Mouse (Mus musculus) midbrain, postnatal 0 days (tissue): ENCODE results near the gene Lrrc32. TPM values are rescaled to one million over a fixed set of nuclear protein-coding genes. Genes with fewer than 3 reads are reported as not detected.

Experiments used
- ATAC-seq: fragments of 200-750 bp; cut with Nextera tagmentation; 2 replicates; pipeline ENCODE4 v1.8.0; 2017; ENCODE audit warnings: moderate number of reproducible peaks, mild to moderate bottlenecking, moderate TSS enrichment, moderate library complexity; ENCODE audit not compliant: low FRiP score
- DNase-seq: peaks from one replicate; pipeline ENCODE4 v3.0.0-alpha.2; 2015; ENCODE audit warnings: low spot score
- H3K27ac ChIP-seq: fragments of 300-500 bp; sonication (generic); 2 replicates; pipeline ENCODE4 v1.5.1; 2014; ENCODE audit warnings: low read depth, mild to moderate bottlenecking, low read length, mixed read lengths
- H3K27me3 ChIP-seq: fragments of 300-500 bp; sonication (generic); 2 replicates; pipeline ENCODE4 v1.6.1; 2014; ENCODE audit warnings: low read length, control low read depth, mixed read lengths; ENCODE audit not compliant: insufficient read depth
- H3K36me3 ChIP-seq: fragments of 300-500 bp; sonication (generic); 2 replicates; pipeline ENCODE4 v1.6.1; 2014; ENCODE audit warnings: low read length, control low read depth, mixed read lengths; ENCODE audit not compliant: insufficient read depth
- H3K4me1 ChIP-seq: fragments of 300-500 bp; sonication (generic); 2 replicates; pipeline ENCODE4 v1.6.1; 2014; ENCODE audit warnings: mild to moderate bottlenecking, control low read depth, antibody characterized with exemption, low read length, mixed read lengths; ENCODE audit not compliant: insufficient read depth
- H3K4me2 ChIP-seq: fragments of 300-500 bp; sonication (generic); 2 replicates; pipeline ENCODE4 v1.6.1; 2014; ENCODE audit warnings: low read depth, mild to moderate bottlenecking, low read length, mixed read lengths; ENCODE audit not compliant: poor library complexity, severe bottlenecking
- H3K4me3 ChIP-seq: fragments of 300-500 bp; sonication (generic); 2 replicates; pipeline ENCODE4 v1.5.1; 2014; ENCODE audit warnings: low read depth, mild to moderate bottlenecking, low read length, moderate library complexity
- H3K9ac ChIP-seq: fragments of 300-500 bp; sonication (generic); replicated peaks from 2 replicates; pipeline ENCODE4 v1.6.1; 2014; ENCODE audit warnings: mild to moderate bottlenecking, low read length, moderate library complexity, mixed read lengths; ENCODE audit not compliant: poor library complexity, severe bottlenecking
- H3K9me3 ChIP-seq: fragments of 300-500 bp; sonication (generic); 2 replicates; pipeline ENCODE4 v1.6.1; 2016; ENCODE audit warnings: low read length, control low read depth
- CTCF ChIP-seq: IDR thresholded peaks from 2 replicates; pipeline ENCODE4 v1.5.1; 2016; ENCODE audit warnings: antibody characterized with exemption, mild to moderate bottlenecking
- WGBS: fragments of 180-500 bp; shearing (Covaris S2); extraction: QIAGEN DNeasy Blood & Tissue Kit; methylation state at CpG from one replicate; pipeline ENCODE4 v1.1.7; 2014; 5-methylcytosine and 5-hydroxymethylcytosine counted together
- polyA plus RNA-seq: library from polyadenylated mRNA; unstranded; fragments of >200 nt; fragmentation: Nextera tagmentation; extraction: Ambion mirVana; gene quantifications from 2 replicates; pipeline ENCODE4 v1.2.1, GENCODE M21; 2015
- total RNA-seq: library from RNA; depleted of rRNA; stranded (reverse); fragments of >200 nt; gene quantifications from 2 replicates; pipeline ENCODE4 v1.2.3, GENCODE M21; 2014

The Lrrc32 gene
- total and polyA plus RNA-seq, 2 experiments from 2014 or later: 5.2 to 7.6 TPM

DNA sequence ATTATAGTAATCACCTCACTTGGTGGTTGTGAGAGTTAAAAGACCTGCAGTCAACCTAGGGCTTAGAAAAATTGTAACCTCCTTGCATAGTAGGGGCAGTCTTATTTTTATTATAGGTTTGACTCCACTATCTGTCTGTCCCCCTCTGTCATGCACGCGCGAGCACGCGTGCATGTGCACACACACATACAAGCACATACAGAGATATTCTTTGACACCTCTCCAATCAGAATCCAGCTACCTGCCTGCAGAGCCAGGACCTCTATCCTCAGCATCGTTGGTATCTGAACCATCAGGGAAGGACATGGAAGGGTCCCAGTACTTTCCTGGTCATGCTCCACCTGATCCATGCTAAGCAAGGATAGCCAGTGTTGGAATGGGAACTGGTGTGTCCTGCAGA lies 1.8 kb downstream of the Lrrc32 start:
- H3K27me3 ChIP-seq: no peaks in the 10 kb centered on the region
- no peaks in the 10 kb centered on the region for H3K9me3 ChIP-seq
- H3K4me3 ChIP-seq: no peak overlapping the region
- no peak for ATAC-seq
- no peak overlapping the region for H3K27ac ChIP-seq
- H3K9ac ChIP-seq: no peak overlapping the region
- DNase-seq: no peak
- 95% methylated on average over 6 of the region's 6 CpGs for WGBS
- no peak for TF ChIP-seq CTCF
- H3K36me3 ChIP-seq: no peaks in the 10 kb centered on the region
- no peaks in the 10 kb centered on the region for H3K4me1 ChIP-seq
- 0 out of 2 replicates have a peak overlapping the region, but pooled peaks have one; percentile 77 for H3K4me2 ChIP-seq

DNA sequence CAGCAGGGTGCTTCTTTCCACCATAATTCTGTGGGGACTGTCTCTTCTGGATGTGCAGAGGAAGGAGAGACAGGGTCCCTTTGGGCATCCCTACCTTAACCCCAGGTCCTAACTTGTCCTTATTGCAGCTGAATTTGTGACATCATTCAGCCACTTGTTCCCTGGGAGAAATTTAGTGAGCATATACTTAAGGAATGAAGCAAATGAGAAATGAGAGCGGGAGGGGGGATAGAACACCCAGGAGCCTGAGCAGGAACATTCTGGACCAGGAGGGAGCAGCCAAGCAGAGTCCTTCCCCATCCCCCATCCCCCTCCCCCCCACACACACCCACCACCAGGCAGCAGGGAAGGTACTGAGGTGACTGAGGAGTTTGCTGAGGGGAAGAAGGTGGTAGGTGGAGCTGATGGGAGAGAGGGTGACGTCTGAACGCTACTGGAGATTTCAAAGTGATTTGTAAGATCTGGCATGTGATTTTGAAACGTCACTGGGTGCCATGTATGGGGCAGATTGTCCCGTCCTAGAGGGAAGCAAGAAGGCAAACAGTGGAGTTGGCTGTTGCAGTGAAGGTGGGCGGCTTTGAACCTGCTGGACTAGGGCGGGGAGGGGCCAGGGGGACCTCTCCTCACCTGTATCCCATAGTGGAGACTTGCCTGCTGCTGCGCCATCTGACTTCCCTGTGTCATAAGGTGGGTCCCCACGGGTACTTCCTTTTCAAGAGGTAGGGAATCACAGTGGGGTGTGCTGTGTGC lies 2.5 kb downstream of the Lrrc32 start:
- H3K9ac ChIP-seq: no peak overlapping the region
- H3K27me3 ChIP-seq: no peaks in the 10 kb centered on the region
- H3K36me3 ChIP-seq: no peaks in the 10 kb centered on the region
- no peak overlapping the region for H3K27ac ChIP-seq
- H3K4me3 ChIP-seq: no peak overlapping the region
- WGBS: 76% methylated on average over 9 of the region's 9 CpGs
- H3K4me2 ChIP-seq: peak overlapping the region; percentile 4; the same call in 1 of the 2 replicates
- no peak for ATAC-seq
- no peaks in the 10 kb centered on the region for H3K4me1 ChIP-seq
- no peaks in the 10 kb centered on the region for H3K9me3 ChIP-seq
- TF ChIP-seq CTCF: no peak
- no peak for DNase-seq

DNA sequence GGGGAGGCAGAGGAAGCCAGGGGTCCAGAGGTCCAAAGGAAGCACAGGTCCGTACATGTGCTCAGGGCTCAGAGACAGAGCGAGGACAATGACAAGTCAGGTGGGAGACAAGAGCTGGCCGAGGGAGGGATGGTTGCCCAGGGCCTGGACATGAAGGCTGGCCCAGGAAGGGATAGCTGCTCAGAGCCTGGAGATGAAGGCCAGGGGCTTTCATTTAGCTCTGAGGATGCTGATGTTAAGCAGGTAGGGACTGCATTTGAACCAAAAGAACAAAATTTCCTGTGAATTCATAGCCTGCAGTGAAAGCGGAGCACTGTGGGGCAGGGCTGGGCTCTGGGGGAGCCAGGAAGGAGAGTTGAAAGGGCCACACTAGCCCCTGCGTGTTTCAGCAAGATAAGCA lies 3.2 kb downstream of the Lrrc32 start:
- Histone ChIP-seq H3K27me3 (no peaks in the 10 kb centered on the region), H3K4me3 (no peak overlapping the region), H3K9me3 (no peaks in the 10 kb centered on the region), H3K4me2 (no peak overlapping the region), H3K4me1 (no peaks in the 10 kb centered on the region), H3K27ac (no peak overlapping the region), H3K36me3 (no peaks in the 10 kb centered on the region), H3K9ac (no peak overlapping the region)
- TF ChIP-seq CTCF: no peak
- 72% methylated on average over 5 of the region's 5 CpGs for WGBS
- ATAC-seq: no peak
- DNase-seq: no peak

DNA sequence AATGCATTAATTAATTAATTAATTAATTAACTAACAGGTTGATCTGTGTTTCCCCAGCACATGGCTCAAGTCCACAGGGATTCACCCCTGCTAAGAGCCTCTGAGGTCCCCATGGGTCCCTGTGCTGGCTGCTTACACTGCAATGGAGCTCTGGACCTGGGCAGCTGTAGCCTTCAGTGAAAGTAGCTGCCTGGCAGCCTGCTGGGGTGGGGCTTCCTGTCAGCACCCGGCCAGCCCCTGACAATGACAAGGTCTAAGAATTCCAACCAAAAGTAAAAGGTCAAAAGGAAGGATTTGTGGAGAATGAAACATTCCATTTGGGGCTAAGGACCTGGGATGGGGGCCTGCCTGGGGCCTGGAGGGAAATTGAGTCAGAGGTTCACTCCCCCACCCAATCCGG lies 4.2 kb downstream of the Lrrc32 start:
- peaks cover 2% of the 10 kb centered on the region; the same call in 1 of the 2 replicates for H3K36me3 ChIP-seq
- no peaks in the 10 kb centered on the region for H3K9me3 ChIP-seq
- no peaks in the 10 kb centered on the region for H3K27me3 ChIP-seq
- DNase-seq (no peak), ATAC-seq (no peak)
- no peak overlapping the region for H3K9ac ChIP-seq
- no peak overlapping the region for H3K27ac ChIP-seq
- WGBS: 69% methylated on average over 2 of the region's 2 CpGs
- no peaks in the 10 kb centered on the region for H3K4me1 ChIP-seq
- TF ChIP-seq CTCF: no peak
- H3K4me2 ChIP-seq: no peak overlapping the region
- H3K4me3 ChIP-seq: no peak overlapping the region

DNA sequence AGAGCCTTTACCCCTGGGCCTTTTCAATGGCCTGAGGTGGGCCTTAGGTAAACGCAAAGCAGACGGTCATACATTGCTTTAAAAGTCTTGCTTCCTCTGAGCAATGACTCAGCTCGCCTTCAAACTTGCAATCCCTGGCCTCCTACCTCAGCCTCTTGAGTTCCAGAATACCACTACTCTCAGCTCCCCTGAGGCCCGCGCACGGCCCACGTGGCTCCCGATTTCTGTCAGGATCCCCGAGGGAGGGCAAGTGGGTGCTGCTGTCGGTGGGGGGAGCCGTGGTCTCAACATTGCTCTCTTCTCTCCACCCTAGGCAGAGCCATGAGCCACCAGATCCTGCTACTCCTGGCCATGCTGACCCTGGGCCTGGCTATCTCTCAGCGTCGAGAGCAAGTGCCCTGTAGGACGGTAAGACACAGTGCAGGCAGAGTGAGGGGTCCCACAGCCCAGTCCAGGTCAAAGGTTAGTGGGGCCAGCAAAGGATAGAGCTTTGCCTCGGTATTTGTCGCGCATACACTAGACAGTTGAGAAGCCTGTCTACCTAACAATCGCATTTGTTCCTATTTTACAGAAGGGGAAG lies 4.9 kb downstream of the Lrrc32 start:
- Histone ChIP-seq H3K4me2 (no peak overlapping the region), H3K9me3 (no peaks in the 10 kb centered on the region), H3K27me3 (no peaks in the 10 kb centered on the region), H3K27ac (no peak overlapping the region), H3K36me3 (peaks cover 8% of the 10 kb centered on the region; the same call in 1 of the 2 replicates), H3K4me1 (no peaks in the 10 kb centered on the region), H3K9ac (no peak overlapping the region), H3K4me3 (no peak overlapping the region)
- no peak for TF ChIP-seq CTCF
- 79% methylated on average over 18 of the region's 18 CpGs for WGBS
- ATAC-seq (no peak), DNase-seq (no peak)

DNA sequence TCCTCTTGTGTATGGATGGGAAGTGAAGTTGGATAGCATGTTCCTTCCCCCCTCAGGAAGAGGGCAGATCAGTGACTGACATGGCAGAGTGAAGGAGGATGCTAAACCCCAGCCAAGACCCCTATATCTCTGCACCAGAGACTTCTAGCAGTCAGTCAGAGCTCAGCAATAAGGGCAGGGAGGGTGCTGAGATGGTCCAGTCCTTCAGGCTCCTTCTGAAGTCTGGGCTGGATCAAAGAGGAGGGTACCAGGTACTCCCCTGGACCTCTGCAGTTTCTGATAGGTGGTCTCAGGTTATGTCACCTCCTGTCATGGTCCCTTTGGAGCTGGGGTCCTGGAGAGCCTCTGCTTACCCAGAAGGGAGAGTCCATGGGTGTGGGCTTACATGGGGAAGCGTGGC lies 6.5 kb downstream of the Lrrc32 start:
- Histone ChIP-seq H3K4me1 (no peaks in the 10 kb centered on the region), H3K9me3 (no peaks in the 10 kb centered on the region), H3K27ac (no peak overlapping the region), H3K36me3 (peaks cover 8% of the 10 kb centered on the region; the same call in 1 of the 2 replicates), H3K27me3 (no peaks in the 10 kb centered on the region), H3K4me2 (no peak overlapping the region), H3K4me3 (no peak overlapping the region), H3K9ac (no peak overlapping the region)
- 85% methylated on average over 1 of the region's 1 CpGs for WGBS
- no peak for TF ChIP-seq CTCF
- ATAC-seq: no peak
- no peak for DNase-seq
